Mouse (Mus musculus) liver, embryonic 15.5 days (tissue): ENCODE data around the gene Immp2l. TPM values are rescaled to one million over a fixed set of nuclear protein-coding genes. Genes with fewer than 3 reads are reported as not detected.
A peak's percentile ranks its signal among the peaks of the same experiment; 100 is the strongest.
"Not testable (repeated sequence)": the region's sequence is repeated elsewhere in the genome, so short reads cannot be mapped to it uniquely, and the experiment has no call there.

Experiments
- ATAC-seq: fragments of 200-750 bp; cut with Nextera tagmentation; 2 replicates; pipeline ENCODE4 v1.8.0; 2017; ENCODE audit warnings: moderate number of reproducible peaks, mild to moderate bottlenecking, moderate library complexity; ENCODE audit not compliant: insufficient read depth
- H3K27ac ChIP-seq: fragments of 300-500 bp; sonication (generic); replicated peaks from 2 replicates; pipeline ENCODE4 v1.5.1; 2015; ENCODE audit warnings: mild to moderate bottlenecking, inconsistent platforms
- H3K27me3 ChIP-seq: fragments of 300-500 bp; sonication (generic); 2 replicates; pipeline ENCODE4 v1.6.1; 2015; ENCODE audit warnings: mild to moderate bottlenecking, inconsistent platforms
- H3K36me3 ChIP-seq: fragments of 300-500 bp; sonication (generic); replicated peaks from 2 replicates; pipeline ENCODE4 v1.6.1; 2015; ENCODE audit warnings: moderate library complexity, mild to moderate bottlenecking, inconsistent platforms
- H3K4me1 ChIP-seq: fragments of 300-500 bp; sonication (generic); replicated peaks from 2 replicates; pipeline ENCODE4 v1.6.1; 2015; ENCODE audit warnings: inconsistent platforms
- H3K4me2 ChIP-seq: fragments of 300-500 bp; sonication (generic); 2 replicates; pipeline ENCODE4 v1.6.1; 2015; ENCODE audit warnings: moderate library complexity, mild to moderate bottlenecking, inconsistent platforms
- H3K4me3 ChIP-seq: fragments of 300-500 bp; sonication (generic); replicated peaks from 2 replicates; pipeline ENCODE4 v1.5.1; 2015; ENCODE audit warnings: mild to moderate bottlenecking, inconsistent platforms
- H3K9ac ChIP-seq: fragments of 300-500 bp; sonication (generic); 2 replicates; pipeline ENCODE4 v1.6.1; 2015; ENCODE audit warnings: moderate library complexity, mild to moderate bottlenecking, inconsistent platforms
- H3K9me3 ChIP-seq: fragments of 300-500 bp; sonication (generic); replicated peaks from 2 replicates; pipeline ENCODE4 v1.6.1; 2016; ENCODE audit warnings: inconsistent platforms
- WGBS: fragments of 180-500 bp; shearing (Covaris S2); methylation state at CpG from one replicate; pipeline ENCODE4 v1.1.7; 2015; ENCODE audit warnings: mixed read lengths; ENCODE audit not compliant: insufficient replicate concordance; 5-methylcytosine and 5-hydroxymethylcytosine counted together
- polyA plus RNA-seq: library from polyadenylated mRNA; unstranded; fragments of >200 nt; fragmentation: Nextera tagmentation; extraction: Ambion mirVana; gene quantifications from 2 replicates; pipeline ENCODE4 v1.2.1, GENCODE M21; 2015

Immp2l gene
- 9.4 and 10.6 TPM in 2 replicates for polyA plus RNA-seq

DNA sequence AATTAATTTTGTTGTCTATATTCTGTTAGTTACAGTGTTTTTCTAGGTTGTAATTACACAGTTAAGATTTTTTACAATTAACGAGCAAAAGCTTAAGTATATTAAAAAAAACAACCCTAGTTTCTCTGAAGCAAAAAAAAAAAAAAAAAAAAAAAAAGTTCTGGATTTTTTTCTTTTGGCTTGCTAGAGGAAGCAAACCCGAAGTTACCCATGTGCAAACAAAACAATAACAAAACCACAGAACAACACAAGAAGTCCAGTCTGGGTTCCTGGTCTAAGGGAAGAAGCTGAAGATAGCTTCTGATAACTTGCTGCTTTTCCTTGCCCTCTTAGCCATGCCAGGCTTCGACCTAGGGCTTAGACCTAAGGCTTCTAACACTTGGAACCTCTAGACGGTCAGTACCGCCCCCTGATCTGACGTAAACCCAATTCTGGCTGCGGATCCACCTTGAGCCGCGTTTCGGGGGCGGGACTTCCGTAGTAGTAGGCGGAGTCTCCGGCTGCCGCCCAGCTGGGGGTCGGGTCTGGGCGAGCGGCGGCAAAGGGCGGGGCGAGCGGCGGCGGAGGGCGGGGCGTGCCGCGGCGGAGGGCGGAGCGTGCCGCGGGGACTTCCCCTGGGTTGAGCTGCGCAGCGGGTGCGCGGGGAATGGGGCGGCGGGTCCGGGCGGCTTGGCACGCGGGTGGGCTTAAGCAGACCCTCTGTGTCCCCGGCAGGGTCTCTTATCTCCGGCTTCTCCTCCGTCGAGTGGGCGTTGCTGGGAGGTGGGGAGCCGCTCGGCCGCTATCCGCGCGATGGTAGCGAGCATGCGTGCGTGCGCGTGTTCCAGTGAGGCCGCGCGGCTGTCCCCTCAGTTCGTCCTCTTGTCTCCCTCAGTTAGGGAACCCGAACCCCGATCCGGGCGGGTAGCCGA is at the start of gene Immp2l:
Gene Immp2l (plus strand): TSS at position 580 of the 911 bp plus-strand sequence.
- H3K27me3 ChIP-seq, result no peaks in the 10 kb centered on the region
- WGBS, result 2% methylated on average over 68 of the region's 68 CpGs
- peak within 1 kb of the TSS; percentile 95 for H3K4me2 ChIP-seq
- peak within 1 kb of the TSS; percentile 91 for H3K9ac ChIP-seq
- no peaks in the 10 kb centered on the region for H3K9me3 ChIP-seq
- H3K27ac ChIP-seq, result peak within 1 kb of the TSS; percentile 82
- peaks cover 31% of the 10 kb centered on the region for H3K4me1 ChIP-seq
- ATAC-seq, result peak; percentile 89
- peak within 1 kb of the TSS; percentile 72 for H3K4me3 ChIP-seq
- H3K36me3 ChIP-seq, result no peaks in the 10 kb centered on the region

DNA sequence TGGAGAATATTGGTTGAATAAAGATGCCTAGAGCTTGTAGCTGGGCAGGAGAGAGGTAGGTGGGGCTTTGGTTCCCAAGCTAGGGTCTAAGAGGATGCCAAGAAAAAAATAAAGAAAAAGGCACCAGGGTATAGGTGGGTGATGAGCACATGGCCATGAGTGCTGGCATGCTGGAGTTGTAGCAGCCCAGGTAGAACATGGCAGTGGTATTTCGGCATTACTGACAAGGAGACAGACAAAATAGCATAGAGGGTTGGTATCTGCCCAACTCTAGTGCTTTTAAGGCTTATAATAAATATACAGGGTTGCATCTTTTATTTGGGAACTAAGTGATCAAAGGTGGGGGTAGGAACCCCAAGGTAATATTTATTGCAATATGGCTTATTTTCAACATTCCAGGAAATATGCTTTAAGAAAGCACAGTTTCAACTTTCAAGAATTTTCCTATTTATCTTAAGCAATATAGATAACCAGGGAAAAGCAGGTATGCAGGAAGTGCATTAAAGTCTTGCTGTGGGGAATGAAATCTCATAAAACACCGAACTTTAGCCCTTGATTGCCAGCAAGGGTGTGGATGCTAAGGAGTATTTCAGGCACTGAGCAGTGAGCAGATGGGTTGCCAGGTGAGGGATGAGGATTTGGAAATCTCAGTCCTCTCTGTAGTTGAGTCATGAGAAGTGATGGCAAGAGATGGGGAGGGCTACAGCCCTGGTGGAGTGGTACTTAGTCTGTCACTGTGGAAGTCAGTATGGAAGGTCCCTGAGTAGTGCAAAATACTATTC is 45.0 kb upstream of the Immp2l start:
- Histone ChIP-seq H3K4me1 (no peaks in the 10 kb centered on the region), H3K27ac (no peak overlapping the region), H3K4me2 (no peak overlapping the region), H3K36me3 (no peaks in the 10 kb centered on the region), H3K4me3 (no peak overlapping the region), H3K9ac (no peak overlapping the region), H3K27me3 (peaks cover 42% of the 10 kb centered on the region), H3K9me3 (no peaks in the 10 kb centered on the region)
- no peak for ATAC-seq
- 68% methylated on average over 2 of the region's 2 CpGs for WGBS

DNA sequence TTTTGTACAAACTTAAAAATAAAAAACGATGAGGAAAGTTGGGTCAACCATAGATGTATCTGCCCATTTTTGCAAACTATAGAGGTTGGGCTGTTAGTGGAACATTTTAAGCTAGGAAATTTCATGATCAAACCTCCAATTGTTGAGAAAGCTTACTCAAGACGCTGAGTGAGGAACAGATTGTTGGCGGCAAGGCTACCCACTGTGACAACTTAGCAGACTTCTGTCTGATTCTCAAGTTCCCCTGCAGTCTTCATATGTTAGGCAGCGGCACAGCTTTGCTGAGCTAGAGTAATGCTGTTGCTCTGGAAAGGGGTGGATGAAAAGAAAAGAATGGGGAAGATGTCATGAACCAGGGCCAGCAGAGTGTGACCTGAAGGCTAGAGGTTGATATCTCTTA is 44.2 kb upstream of the Immp2l start:
- Histone ChIP-seq H3K4me1 (no peaks in the 10 kb centered on the region), H3K4me3 (no peak overlapping the region), H3K27ac (no peak overlapping the region), H3K4me2 (no peak overlapping the region), H3K9me3 (no peaks in the 10 kb centered on the region), H3K36me3 (no peaks in the 10 kb centered on the region), H3K9ac (no peak overlapping the region), H3K27me3 (peaks cover 37% of the 10 kb centered on the region)
- ATAC-seq, result no peak
- WGBS, result 70% methylated on average over 4 of the region's 4 CpGs

DNA sequence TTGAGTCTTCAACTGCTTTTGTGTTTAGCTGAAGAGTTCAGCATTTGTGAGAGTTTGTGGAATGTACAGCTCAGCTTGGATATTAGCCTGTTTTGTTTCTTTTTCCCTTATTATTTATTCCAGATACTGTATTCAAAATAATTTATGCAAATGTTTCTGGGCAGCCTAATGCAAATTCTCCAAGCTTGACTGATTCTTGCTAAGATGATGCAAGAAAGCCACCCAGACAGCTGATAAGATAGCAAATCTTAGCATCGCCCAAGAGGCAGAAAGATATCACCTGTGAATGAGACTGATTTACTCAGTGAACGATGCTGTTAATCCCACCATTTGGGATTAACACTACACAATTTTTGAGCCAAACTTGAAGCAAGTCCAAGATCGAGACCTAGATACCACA is 43.7 kb upstream of the Immp2l start:
- Histone ChIP-seq H3K36me3 (no peaks in the 10 kb centered on the region), H3K4me3 (no peak overlapping the region), H3K4me1 (no peaks in the 10 kb centered on the region), H3K9ac (no peak overlapping the region), H3K4me2 (no peak overlapping the region), H3K9me3 (no peaks in the 10 kb centered on the region), H3K27ac (no peak overlapping the region), H3K27me3 (peaks cover 37% of the 10 kb centered on the region)
- WGBS, result 54% methylated on average over 3 of the region's 3 CpGs
- ATAC-seq, result no peak

DNA sequence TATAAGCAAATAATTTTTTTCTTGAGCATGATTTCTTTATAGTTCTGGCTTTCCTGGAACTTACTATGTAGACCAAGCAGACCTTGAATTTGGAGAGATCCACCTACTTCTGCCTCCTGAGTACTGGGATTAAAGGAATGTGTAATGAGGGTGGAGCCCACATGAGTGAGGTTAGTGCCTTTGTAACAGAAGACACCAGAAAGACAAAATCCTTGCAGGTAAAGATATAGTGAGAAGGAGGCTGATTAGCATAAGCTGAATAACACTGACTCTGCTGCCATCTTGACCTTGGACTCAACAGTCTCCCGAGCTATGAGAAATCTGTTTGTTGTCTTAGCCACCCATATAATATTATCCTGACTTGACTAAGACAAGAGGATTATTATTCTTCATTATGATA is 40.9 kb upstream of the Immp2l start:
- H3K4me3 ChIP-seq, result no peak overlapping the region
- 63% methylated on average over 1 of the region's 1 CpGs for WGBS
- H3K27me3 ChIP-seq, result peaks cover 38% of the 10 kb centered on the region
- ATAC-seq, result no peak
- H3K9ac ChIP-seq, result no peak overlapping the region
- no peak overlapping the region for H3K27ac ChIP-seq
- no peaks in the 10 kb centered on the region for H3K9me3 ChIP-seq
- H3K36me3 ChIP-seq, result no peaks in the 10 kb centered on the region
- H3K4me2 ChIP-seq, result no peak overlapping the region
- no peaks in the 10 kb centered on the region for H3K4me1 ChIP-seq

DNA sequence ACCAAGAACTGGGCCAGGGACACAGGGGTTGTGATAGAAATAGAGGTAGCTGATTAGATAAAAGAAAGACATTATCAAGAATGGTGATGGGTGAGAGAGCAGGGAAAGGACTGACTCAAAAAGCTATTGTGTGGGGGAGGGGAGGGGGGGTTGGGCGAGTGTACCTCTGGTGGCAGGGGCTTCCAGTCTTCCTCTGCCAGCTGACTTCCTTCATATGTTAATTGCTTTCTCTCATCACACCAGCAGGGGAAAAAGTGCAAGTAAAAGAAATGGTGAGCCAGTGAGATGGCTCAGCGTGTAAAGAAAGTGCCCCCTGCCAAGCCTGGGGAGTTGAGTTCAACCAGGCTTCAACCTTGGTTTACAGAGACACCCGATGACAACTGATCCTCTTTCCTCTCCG is 39.2 kb upstream of the Immp2l start:
- Histone ChIP-seq H3K27ac (no peak overlapping the region), H3K4me1 (no peaks in the 10 kb centered on the region), H3K27me3 (peaks cover 41% of the 10 kb centered on the region), H3K9me3 (no peaks in the 10 kb centered on the region), H3K4me2 (no peak overlapping the region), H3K36me3 (no peaks in the 10 kb centered on the region), H3K4me3 (no peak overlapping the region), H3K9ac (no peak overlapping the region)
- WGBS, result 30% methylated on average over 4 of the region's 4 CpGs
- no peak for ATAC-seq

DNA sequence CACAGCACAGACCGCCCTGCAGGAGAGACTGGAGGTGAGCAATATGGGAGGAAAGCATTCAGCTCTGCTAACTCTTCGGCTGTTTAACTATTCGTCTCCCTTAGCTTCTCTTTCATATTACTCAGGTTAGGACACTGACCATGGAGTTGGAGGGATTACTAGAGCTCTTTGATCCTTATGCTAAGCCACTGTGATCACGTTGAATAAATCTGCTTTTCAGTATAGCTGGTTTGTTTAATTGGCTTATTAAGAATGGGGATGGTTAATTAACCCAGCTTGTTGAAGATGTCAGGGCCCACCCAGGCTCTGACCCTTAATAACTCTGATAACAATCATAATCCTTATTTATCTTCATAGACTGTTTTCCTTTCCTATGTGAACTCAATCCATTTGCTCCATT is 38.1 kb upstream of the Immp2l start:
- H3K36me3 ChIP-seq, result no peaks in the 10 kb centered on the region
- no peak overlapping the region for H3K9ac ChIP-seq
- no peaks in the 10 kb centered on the region for H3K4me1 ChIP-seq
- peaks cover 45% of the 10 kb centered on the region for H3K27me3 ChIP-seq
- H3K4me3 ChIP-seq, result no peak overlapping the region
- no peaks in the 10 kb centered on the region for H3K9me3 ChIP-seq
- 46% methylated on average over 4 of the region's 4 CpGs for WGBS
- no peak for ATAC-seq
- no peak overlapping the region for H3K4me2 ChIP-seq
- H3K27ac ChIP-seq, result no peak overlapping the region

DNA sequence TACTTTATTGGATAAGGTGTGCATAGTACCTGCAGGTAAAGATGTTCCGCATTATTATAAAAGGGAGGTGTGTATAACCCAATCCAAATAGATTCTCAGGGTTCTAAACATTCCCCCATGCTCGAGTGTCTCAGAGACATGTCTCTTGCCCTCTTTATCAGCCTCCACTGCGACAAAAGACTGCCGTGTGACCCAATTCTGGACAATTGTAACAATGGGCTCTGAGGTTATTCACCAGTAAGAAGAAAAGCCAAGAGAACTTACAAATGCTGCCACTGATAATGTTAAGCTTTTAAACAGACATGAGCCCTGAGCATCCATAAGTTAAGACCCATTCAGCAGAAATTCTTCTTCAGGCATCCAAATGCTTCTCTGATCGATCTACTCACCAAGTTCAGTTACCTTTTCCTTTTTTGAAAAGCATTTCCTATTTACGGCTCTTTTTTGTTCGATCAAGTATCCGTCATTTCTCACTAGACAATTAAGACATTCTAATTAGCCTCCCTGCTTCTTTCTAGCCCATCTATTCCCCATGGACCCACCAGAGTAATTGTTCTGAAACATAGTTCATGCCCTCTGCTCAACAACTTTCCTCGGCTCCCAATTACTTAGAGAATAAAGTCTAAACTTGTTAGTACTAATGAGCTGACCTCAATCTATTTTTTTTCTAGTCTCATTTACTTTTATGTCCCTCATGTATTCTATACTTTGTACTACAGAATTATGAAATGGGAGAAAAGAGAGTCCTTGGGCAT is 35.4 kb upstream of the Immp2l start:
- no peak for ATAC-seq
- Histone ChIP-seq H3K9me3 (no peaks in the 10 kb centered on the region), H3K36me3 (no peaks in the 10 kb centered on the region)

DNA sequence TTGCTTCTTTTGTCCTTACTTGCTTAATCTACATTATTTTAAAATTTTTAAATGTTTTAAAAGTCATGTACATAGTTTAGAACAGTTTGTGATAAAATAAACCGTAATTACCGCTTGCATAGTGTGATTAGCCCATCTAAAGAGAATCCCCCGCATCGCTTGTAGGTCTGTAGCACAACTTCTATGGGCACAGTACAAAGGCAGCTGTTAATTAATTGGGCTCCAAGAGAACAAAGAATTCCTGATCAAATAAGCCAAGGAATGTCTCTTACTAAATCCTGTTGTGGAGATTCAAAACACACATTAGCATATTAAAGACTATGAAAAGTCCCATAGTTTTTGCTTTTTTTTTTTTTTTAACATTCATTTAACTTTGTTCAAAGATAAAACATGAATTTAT is 32.2 kb upstream of the Immp2l start:
- WGBS, result 78% methylated on average over 4 of the region's 4 CpGs
- no peak for ATAC-seq
- H3K4me2 ChIP-seq, result no peak overlapping the region
- peaks cover 17% of the 10 kb centered on the region for H3K27me3 ChIP-seq
- H3K4me3 ChIP-seq, result no peak overlapping the region
- H3K27ac ChIP-seq, result no peak overlapping the region
- no peak overlapping the region for H3K9ac ChIP-seq
- no peaks in the 10 kb centered on the region for H3K4me1 ChIP-seq
- no peaks in the 10 kb centered on the region for H3K9me3 ChIP-seq
- no peaks in the 10 kb centered on the region for H3K36me3 ChIP-seq

More for the DNA sequence above, 35.4 kb upstream of the Immp2l start:
- Histone ChIP-seq H3K9ac (no peak overlapping the region), H3K4me3 (no peak overlapping the region), H3K4me2 (no peak overlapping the region), H3K27ac (no peak overlapping the region), H3K4me1 (no peaks in the 10 kb centered on the region), H3K27me3 (peaks cover 32% of the 10 kb centered on the region)
- WGBS, result 69% methylated on average over 9 of the region's 9 CpGs

DNA sequence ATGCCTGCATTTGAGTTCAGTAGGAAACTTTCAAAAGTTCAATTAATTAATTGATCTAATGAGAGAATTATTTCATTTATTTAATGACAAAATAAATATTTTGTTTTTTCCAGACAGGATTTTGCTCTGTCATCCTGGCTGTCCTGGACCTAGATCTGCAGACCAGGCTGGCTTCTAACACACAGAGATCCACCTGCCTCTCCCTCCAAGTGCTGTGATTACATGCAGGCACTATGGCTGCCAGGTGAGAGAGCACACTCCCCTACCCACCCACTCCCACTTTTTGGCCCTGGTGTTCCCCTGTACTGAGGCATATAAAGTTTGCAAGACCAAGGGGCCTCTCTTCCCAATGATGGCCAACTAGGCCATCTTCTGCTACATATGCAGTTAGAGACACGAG is 31.7 kb upstream of the Immp2l start:
- H3K9me3 ChIP-seq, H3K4me1 ChIP-seq, ATAC-seq, H3K36me3 ChIP-seq, H3K4me2 ChIP-seq, H3K9ac ChIP-seq, H3K27ac ChIP-seq, H3K4me3 ChIP-seq: not testable (repeated sequence)
- H3K27me3 ChIP-seq, result peaks cover 17% of the 10 kb centered on the region
- WGBS, result 45% methylated on average over 1 of the region's 1 CpGs

DNA sequence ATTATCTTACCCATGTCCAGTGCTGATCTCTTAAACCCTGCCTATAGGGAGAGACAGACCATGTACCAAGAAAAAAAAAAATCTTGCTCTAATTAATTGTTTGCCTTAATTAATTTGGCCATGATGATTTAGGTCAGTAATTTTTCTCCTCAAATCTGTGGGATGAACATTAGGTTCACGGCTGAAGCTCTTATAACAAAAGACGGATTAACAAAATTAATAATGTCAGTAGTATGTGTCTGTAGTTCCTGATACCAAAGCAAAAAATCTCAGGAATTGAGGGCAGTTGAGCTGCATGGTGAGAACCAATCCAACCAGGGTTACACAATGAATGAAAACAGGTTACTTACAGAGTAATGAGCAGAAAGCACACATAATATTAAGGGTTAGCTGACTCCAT is 29.0 kb upstream of the Immp2l start:
- Histone ChIP-seq H3K4me1 (no peaks in the 10 kb centered on the region), H3K4me3 (no peak overlapping the region), H3K9me3 (no peaks in the 10 kb centered on the region), H3K4me2 (no peak overlapping the region), H3K27me3 (peaks cover 4% of the 10 kb centered on the region; the same call in 1 of the 2 replicates), H3K27ac (no peak overlapping the region), H3K9ac (no peak overlapping the region), H3K36me3 (no peaks in the 10 kb centered on the region)
- ATAC-seq, result no peak
- WGBS, result 68% methylated on average over 2 of the region's 2 CpGs
